Mouse (Mus musculus): ENCODE data around the gene Tmem190.
A peak's percentile ranks its signal among the peaks of the same experiment; 100 is the strongest.
"Not testable (repeated sequence)": the region's sequence is repeated elsewhere in the genome, so short reads cannot be mapped to it uniquely, and the experiment has no call there.

Tmem190 gene

DNA sequence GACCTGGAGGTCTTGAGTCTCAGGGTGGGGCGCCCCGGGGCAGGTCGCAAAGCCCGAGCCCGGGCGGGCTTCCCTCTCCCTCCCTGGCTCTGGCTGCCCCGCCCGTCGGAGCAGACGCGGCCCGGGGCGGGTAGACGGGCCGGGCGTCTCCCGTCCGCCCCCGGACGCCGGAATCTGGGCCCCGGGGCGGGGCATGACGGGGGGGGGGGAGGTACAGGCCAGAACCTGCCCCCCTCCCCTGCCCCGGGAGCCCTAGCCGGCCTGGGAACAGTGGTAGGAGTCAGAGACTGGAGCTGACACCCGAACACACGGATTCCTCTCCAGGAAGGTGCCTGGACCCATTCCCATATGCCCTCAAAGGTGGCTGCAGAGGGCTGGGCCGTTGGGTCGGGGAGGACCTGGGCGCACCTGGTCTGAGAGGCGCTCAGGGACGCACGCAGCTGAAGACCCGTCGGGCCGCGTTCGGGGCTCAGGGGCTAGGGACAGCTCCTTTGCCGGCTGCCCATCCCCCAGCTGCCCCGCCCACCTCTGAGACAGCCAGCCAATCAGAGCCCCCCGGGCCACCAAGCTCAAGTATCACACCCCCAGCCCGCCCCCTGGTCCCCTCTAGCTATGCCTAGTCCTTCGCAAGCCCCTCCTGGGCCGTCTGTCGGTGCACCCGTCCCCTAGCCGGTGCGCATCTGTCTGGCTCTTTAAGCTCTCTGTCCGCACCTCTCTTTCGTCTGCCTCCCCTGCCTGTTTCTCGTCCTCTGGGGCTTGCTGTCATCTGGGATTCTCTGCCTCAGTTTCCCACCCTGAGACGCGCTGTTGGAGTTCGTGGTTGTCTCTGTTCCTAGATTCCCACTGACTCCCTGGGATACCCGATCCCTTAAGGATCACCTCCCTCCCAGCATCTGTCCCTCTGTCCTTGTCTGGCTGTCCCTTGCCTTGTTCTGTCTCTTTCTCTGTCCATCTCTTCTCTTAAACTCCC lies 5.6 kb upstream of the Tmem190 start:
- no peak for DNase-seq

- no peak for DNase-seq
These were observed 4.7 kb upstream of the Tmem190 start for GRCm38 (mm10) chr7:4777851-4778637.

DNA sequence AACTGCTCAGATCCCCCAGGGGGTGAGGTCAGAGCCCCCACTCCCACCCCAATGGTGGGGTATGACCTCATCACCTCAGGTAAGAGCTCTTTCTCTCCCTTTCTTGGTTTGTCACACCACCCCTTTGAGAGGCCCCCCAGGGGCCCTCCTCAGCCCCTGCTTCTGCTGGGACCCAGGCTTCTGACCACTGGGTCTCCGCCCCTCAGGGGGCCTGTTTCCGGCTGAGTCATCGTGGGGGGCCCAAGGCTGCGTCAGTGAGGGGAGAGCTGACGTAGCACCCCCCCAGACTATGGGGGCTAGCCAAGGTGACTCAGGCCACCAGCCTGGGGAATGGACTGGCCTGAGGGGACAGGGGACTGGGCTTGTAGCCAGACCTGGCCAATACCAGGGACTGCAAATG lies 2.8 kb upstream of the Tmem190 start:
- no peak for DNase-seq

DNA sequence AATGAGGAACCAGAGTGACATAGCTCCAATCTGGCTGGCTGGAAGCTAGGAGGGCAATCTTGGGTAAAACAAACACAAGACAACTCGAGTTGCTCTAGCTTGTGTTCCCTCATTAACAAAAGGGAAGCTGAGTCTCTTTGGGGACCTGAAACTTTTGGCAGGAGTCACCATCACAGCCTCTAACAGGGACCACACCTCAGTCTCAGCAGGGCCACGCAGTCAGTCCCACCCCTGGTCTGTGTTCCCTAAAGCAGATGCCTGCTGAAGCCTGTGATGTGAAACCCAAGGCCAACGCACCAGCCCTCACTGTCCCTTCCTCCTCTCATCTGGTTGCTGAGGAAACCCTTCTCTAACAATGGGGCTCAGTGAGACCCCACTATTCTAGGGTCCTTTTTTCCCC lies 607 bp upstream of the Tmem190 start:
- DNase-seq: no peak

DNA sequence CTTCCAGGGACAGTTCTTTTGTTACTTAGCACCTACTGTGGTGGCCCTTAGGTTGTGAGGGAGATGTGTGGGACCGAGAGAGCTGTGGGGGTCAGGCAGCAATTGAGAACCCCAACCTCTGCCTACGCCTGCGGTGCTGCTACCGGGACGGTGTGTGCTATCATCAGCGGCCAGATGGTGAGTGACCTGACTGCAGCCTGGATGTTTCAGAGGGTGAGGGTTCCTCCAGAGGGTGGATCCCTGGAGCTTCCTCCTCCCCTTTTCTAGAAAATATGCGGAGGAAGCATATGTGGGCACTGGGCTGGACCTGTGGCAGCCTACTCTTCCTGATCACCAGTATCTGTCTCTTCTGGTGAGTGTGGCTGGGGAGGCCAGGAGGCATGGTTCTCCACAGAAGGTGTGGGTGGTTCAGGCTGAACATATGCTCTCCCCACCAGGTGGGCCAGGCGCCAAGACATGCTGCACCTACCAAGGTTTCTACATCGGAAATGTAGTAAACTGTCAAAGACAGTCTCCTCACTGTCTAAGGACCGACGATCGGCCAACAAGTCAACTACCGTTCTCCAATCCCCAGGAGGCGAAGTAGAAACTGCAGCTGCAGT lies 1.0 kb downstream of the Tmem190 start:
- DNase-seq: peak; percentile 81

DNA sequence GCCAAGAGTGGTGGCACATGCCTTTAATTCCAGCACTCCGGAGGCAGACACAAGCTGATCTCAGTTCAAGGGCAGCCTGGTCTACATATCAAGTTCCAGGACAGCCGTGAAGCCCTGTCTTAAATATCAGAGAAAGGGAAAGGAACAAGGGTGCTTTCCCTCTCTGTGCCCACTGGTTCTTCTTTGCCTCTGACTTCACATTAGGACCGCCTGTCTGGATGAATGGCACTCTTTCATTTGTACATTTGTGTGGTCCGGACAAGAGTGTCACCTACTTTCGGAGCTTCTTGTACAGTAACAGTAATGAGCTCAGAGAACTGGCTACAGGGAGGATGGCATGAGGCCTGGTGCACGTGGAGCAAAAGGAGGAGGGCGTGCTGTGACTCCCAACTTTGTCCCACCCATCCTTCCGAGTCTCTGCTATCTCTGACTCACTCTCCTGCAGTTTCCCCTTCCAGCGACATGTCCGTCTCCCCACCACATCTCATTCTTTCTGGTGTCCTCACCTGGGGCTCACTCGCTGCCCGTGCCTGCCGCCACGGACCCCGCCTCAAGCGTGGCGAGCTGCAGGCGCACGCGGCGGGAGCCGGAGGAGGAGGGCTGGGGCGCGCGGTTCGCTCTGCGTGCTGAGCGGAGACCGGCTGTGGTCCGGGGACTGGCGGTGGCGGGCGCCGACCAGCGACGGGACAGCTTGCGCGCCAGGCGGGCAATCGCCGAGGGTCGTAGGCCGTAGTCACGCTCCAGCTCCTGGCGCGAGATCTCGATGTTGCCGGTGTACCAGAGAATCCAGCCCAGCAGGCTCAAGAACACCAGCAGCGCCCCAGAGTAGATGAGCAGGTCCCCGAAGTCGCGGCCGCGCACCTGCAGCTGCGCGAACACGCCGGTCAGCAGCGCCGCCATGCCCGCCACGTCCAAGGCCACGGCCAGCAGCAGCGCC lies 6.0 kb downstream of the Tmem190 start:
- DNase-seq: peak; percentile 63 to 83

- peak in 1 of 2 experiments; percentile 73 for DNase-seq
These were observed 6.7 kb downstream of the Tmem190 start, which contains the start of gene Tmem238 for GRCm38 (mm10) chr7:4789436-4789935. TSS of gene Tmem238 (minus strand) at chr7:4789656.

DNA sequence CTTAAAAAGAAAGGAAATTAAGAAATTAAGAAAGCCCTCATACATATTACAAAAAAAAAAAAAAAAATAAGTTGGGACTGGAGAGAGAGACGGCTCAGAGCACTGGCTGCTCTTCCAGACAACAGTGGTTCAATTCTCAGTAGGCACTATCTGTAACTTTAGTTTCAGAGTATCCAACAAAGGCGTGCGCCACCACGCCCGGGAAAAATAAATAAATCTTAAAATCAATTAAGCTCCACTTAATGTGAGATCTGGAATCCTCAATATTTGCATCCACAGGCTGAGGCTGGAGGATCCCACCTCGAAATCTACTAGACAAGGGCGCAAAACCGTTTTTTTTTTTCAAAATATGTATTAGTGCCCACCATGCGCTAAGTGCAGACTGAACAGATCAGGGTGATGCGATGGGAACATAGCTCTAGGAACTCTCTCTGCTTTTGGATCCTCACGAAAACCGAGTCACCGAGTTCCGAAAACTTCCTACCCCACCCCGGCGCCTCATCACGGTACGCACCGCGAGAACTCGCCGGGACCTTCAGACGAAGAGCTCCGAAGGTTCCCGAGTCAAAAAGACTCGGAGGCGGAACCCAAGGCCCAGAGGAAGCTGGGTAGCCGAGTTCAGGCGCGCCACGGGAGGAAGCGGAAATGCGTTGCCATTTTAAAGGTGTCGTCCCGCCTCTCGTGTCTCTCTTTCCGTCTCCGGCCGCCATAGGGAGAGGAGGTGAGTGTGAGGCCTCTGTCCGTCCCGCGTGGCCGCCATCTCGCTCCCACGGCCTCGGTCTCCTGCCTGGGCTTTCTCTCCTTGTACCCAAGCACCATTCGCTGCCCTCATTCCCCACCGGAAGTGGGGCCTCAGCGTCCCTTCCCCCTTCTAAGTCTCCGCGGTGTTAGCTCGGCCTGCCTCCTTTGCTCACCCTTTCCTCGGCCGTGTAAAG lies 9.8 kb downstream of the Tmem190 start, which contains the start of gene Rpl28:
Rpl28 (plus strand) TSS at position 597 of the 935 bp plus-strand sequence.
- DNase-seq: peak; percentile 93 to 97

- not testable (repeated sequence) for DNase-seq
These were observed 10.5 kb downstream of the Tmem190 start for GRCm38 (mm10) chr7:4793248-4793647.

DNA sequence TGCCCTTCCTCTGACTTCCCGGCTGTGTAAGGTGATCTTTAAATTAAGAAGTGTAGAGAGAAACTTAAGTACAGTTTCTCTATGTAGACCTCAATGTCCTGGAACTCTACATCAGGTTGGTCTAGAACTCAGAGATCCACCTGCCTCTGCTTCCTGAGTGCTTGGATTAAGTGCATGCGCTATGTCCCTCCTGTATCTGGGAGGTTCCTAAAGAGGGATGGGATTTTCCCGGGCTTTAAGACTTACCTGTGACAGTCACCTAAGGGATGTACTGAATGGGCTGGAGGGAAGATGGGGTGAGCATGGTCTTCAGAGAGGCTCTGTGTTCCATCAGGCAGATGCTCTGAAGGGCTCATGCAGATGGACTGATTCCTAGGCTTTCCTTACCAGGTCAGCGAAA lies 10.9 kb downstream of the Tmem190 start:
- DNase-seq: no peak

GRCm38 (mm10) chr7:4794631-4795168 lies 12.0 kb downstream of the Tmem190 start:
- no peak for DNase-seq

- DNase-seq: peak; percentile 48 to 49
These were observed 13.2 kb downstream of the Tmem190 start for GRCm38 (mm10) chr7:4795767-4796433.

DNA sequence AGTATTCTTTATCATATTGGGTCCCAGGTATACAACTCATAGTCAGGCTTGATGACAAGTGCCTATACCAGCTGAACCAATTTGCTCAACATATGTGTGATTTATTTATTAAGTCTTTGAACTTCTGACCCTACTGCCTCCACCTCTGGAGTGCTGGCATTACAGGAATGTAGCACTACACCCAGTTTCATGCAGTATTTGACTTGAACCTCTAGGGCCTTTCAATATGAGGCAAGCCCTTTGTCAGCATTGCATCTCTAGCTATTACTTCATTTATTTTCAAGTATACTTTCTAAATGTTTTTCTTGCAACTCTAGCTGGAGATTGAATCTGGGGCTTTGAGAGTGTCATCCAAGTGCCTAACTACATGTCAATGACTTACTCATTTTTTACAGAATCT lies 19.5 kb downstream of the Tmem190 start:
- no peak for DNase-seq

DNA sequence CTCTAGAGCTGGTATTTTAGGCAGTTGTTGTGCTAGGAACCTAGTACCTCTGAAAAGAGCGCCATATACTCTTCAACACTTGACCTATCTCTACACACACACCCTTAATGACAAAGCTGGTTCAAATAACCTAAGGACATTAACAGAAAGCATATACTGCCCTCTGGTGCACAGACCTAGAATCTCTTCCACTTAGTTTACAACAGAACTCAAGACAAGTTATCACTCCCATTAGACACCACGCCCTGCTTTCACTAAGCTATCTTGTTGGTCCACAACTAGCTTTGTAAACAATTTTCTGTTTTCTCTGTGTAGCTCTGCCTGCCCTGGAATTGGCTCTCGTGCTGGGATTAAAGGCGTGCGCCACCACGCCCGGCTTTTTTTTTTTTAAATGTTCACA lies 24.0 kb downstream of the Tmem190 start:
- peak; percentile 43 to 45 for DNase-seq

DNA sequence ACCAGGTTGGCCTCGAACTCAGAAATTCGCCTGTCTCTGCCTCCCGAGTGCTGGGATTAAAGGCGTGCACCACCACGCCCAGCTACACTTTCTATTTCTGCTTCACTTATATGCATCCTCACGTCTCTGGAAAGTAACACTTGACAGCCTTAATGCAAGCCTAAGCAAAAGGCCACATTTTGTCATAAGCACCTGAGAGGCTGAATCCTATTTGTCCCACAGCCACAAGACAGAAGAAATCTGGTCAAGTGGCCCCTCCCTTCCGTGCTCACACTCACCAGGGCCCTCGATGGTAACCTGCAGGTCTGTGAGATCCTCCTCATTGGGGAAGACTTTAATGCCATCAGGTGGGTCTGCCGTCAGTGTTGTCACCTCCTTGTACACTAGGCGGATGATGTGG lies 28.4 kb downstream of the Tmem190 start:
- DNase-seq: not testable (repeated sequence)

GRCm38 (mm10) chr7:4811842-4812302 lies 29.1 kb downstream of the Tmem190 start:
- DNase-seq: peak in 1 of 2 experiments; percentile 36

DNA sequence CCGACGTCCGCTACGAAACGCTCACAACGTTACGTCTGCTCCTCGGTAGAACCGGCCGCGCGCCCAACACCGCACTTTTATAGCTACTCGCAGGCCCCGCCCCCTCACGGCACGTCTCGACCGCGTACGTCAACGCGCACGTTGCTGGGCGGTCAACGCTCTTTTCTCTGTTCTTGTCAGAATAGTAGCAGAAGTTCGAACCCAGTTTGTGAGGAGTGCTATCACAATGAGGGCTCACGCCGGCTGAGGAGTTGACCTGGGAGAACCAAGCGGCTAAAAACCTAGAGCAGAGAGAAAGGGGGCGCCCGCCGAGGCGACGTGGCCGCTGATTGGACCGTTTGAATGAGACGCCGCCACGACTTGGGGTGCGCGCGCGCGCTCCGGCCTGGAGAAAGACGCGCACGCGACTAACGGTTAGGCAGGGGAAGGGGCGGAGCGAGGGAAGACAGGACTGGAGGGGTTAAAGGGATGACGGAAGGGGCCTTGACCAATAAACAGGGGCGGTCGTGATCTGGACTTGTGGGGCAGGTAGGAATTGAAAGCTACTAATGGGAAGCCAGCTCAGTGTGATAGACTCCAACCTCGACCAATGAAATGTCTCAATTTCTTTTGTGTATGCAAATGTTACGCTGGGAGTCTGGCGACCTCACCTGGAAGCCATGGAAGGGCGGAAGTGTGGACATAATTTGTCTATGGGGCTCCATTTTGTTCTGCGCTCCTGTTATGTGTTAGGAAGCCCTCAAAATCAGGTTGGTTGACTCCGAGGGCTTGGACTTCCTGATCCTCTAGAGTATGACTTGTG lies 29.8 kb downstream of the Tmem190 start, which contains the start of gene Ube2s:
Ube2s (minus strand) TSS at position 288 of the 802 bp plus-strand sequence.
- peak; percentile 98 to 100 for DNase-seq

- DNase-seq: no peak
These were observed 30.5 kb downstream of the Tmem190 start for GRCm38 (mm10) chr7:4813105-4813791.

All from cerebellum, adult 18-20 months (tissue).